Mouse (Mus musculus) embryonic facial prominence, embryonic 12.5 days (tissue): Measurements from ENCODE around the gene Rap1gap. TPM values are rescaled to one million over a fixed set of nuclear protein-coding genes. Genes with fewer than 3 reads are reported as not detected.

ENCODE experiments used
- ATAC-seq: fragments of 200-750 bp; cut with Nextera tagmentation; 2 replicates; pipeline ENCODE4 v1.8.0; 2017; ENCODE audit not compliant: insufficient number of reproducible peaks, insufficient read depth, low FRiP score, low TSS enrichment
- H3K27ac ChIP-seq: fragments of 300-500 bp; sonication (generic); 2 replicates; pipeline ENCODE4 v1.5.1; 2016; ENCODE audit warnings: mild to moderate bottlenecking
- H3K27me3 ChIP-seq: fragments of 300-500 bp; sonication (generic); 2 replicates; pipeline ENCODE4 v1.6.1; 2016; ENCODE audit warnings: mild to moderate bottlenecking, moderate library complexity
- H3K36me3 ChIP-seq: fragments of 300-500 bp; sonication (generic); 2 replicates; pipeline ENCODE4 v1.6.1; 2016; ENCODE audit warnings: mild to moderate bottlenecking
- H3K4me1 ChIP-seq: fragments of 300-500 bp; sonication (generic); 2 replicates; pipeline ENCODE4 v1.6.1; 2016
- H3K4me2 ChIP-seq: fragments of 300-500 bp; sonication (generic); replicated peaks from 2 replicates; pipeline ENCODE4 v1.6.1; 2016; ENCODE audit warnings: mild to moderate bottlenecking, moderate library complexity
- H3K4me3 ChIP-seq: fragments of 300-500 bp; sonication (generic); 2 replicates; pipeline ENCODE4 v1.5.1; 2016; ENCODE audit warnings: mild to moderate bottlenecking
- H3K9ac ChIP-seq: fragments of 300-500 bp; sonication (generic); 2 replicates; pipeline ENCODE4 v1.6.1; 2016; ENCODE audit warnings: mild to moderate bottlenecking, moderate library complexity
- H3K9me3 ChIP-seq: fragments of 300-500 bp; sonication (generic); 2 replicates; pipeline ENCODE4 v1.6.1; 2016; ENCODE audit warnings: mild to moderate bottlenecking, moderate library complexity
- WGBS: fragments of 180-500 bp; shearing (Covaris S2); methylation state at CpG from one replicate; pipeline ENCODE4 v1.1.7; 2016; 5-methylcytosine and 5-hydroxymethylcytosine counted together
- polyA plus RNA-seq: library from polyadenylated mRNA; unstranded; fragments of >200 nt; fragmentation: Nextera tagmentation; extraction: Ambion mirVana; gene quantifications from 2 replicates; pipeline ENCODE4 v1.2.1, GENCODE M21; 2016

Gene Rap1gap
- polyA plus RNA-seq, 1 experiment from 2014 or later: 15.1 TPM

GRCm38 (mm10) chr4:137678568-137678967 lies 14.0 kb downstream of the Rap1gap start:
- ATAC-seq: no peak
- H3K4me1 ChIP-seq: peaks cover 13% of the 10 kb centered on the region
- H3K4me2 ChIP-seq: no peak overlapping the region
- no peak overlapping the region for H3K9ac ChIP-seq
- 77% methylated on average over 9 of the region's 9 CpGs for WGBS
- H3K27ac ChIP-seq: no peak overlapping the region
- no peak overlapping the region for H3K4me3 ChIP-seq
- H3K9me3 ChIP-seq: no peaks in the 10 kb centered on the region
- no peaks in the 10 kb centered on the region for H3K36me3 ChIP-seq
- H3K27me3 ChIP-seq: peaks cover 39% of the 10 kb centered on the region

DNA sequence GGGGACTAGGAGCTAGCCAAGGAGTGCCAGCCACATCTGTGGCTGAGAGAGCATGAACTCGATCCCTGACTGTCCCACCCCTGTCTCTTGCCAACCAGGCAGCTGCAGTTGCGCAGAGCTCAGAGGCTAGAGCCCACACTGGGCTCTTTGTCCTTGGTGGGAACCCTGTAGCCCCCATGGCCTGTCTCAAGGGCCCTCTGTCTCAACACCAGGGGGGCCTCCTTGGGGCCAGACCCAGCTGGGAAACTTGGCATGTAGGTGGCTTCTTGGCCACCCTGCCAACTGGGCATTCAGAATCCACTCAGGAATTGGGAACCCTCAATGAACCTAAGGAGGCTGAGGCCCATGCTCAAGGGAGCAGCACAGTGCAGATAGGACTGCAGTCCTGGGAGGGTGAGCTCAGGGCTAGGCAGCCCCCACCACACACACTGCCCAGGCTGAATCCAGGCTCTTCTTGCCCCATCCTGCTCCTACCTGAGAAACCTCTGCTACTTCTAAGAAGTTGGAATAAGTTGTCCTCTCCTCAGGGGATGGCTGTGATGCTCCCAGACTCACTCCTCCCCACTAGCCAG lies 15.5 kb downstream of the Rap1gap start:
- Histone ChIP-seq H3K9ac (no peak overlapping the region), H3K27me3 (peaks cover 48% of the 10 kb centered on the region), H3K4me2 (no peak overlapping the region), H3K36me3 (no peaks in the 10 kb centered on the region), H3K4me3 (no peak overlapping the region), H3K9me3 (no peaks in the 10 kb centered on the region), H3K4me1 (peaks cover 13% of the 10 kb centered on the region), H3K27ac (no peak overlapping the region)
- no peak for ATAC-seq
- WGBS: 55% methylated on average over 2 of the region's 2 CpGs

DNA sequence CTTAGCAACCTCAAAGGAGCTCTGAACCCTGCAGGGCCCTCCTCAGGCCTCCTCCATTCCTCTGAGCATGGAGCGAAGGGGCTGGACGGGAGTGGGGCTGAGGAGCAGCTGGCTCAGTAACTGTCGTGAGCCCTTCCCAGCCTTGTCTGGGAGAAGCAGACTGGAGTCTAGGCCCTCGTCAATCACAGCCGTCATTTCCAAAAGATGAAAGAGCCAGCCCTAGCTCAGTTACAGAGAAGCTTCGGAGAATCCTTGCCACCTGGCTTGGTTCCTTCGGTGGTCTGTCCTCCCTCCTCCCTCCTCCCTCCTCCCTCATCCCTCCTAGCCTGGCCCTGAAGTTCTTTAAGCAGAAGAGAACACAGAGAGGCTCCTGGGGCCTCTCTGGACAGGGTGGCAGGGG lies 16.2 kb downstream of the Rap1gap start:
- H3K27ac ChIP-seq: no peak overlapping the region
- H3K9ac ChIP-seq: no peak overlapping the region
- no peaks in the 10 kb centered on the region for H3K36me3 ChIP-seq
- WGBS: 22% methylated on average over 7 of the region's 7 CpGs
- H3K4me2 ChIP-seq: no peak overlapping the region
- no peaks in the 10 kb centered on the region for H3K9me3 ChIP-seq
- H3K27me3 ChIP-seq: peaks cover 48% of the 10 kb centered on the region
- peaks cover 13% of the 10 kb centered on the region for H3K4me1 ChIP-seq
- no peak for ATAC-seq
- H3K4me3 ChIP-seq: no peak overlapping the region

DNA sequence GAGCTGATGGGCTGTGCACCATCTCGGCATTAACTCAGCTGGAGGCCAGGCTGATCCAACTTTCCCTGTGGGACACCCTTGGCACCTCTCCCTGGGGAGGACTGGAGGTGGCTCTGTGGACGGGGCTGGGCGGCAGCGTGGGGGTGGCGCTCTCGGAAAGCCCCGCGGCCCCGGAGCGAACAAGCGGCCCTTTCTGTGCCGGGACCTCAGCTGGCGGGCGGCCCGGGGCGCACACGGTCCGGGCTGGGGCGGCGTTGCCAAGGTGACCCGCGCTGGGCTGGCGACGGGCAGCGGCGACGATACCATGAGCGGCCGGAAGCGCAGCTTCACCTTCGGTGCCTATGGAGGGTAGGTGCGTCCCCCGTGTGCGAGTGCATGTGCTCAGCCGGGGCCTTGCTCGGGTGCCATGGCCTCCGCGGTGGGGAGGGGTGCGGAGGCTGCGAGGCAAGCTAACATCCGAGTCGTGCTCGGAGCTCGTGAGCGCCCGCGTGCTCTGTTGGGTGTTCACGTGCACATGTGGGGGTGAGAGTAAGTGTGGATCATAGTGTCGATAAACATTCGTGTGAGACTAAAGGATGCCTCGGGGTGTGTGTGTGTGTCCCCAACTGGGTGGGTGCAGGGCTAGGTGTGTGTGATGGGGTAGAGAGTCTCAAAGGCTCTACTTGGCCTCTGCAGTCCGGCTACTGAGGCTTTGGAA lies 17.0 kb downstream of the Rap1gap start:
- Histone ChIP-seq H3K4me2 (peak overlapping the region; percentile 58), H3K27me3 (peaks cover 48% of the 10 kb centered on the region), H3K36me3 (no peaks in the 10 kb centered on the region), H3K4me1 (peaks cover 10% of the 10 kb centered on the region), H3K9me3 (no peaks in the 10 kb centered on the region), H3K4me3 (peak overlapping the region; percentile 35), H3K27ac (no peak overlapping the region), H3K9ac (peak overlapping the region; percentile 31; the same call in 1 of the 2 replicates)
- 6% methylated on average over 52 of the region's 52 CpGs for WGBS
- ATAC-seq: no peak

GRCm38 (mm10) chr4:137682961-137683453 lies 18.5 kb downstream of the Rap1gap start:
- Histone ChIP-seq H3K9me3 (no peaks in the 10 kb centered on the region), H3K4me1 (peaks cover 10% of the 10 kb centered on the region), H3K4me3 (no peak overlapping the region), H3K27me3 (peaks cover 48% of the 10 kb centered on the region), H3K9ac (no peak overlapping the region), H3K4me2 (no peak overlapping the region), H3K27ac (no peak overlapping the region), H3K36me3 (no peaks in the 10 kb centered on the region)
- 42% methylated on average over 7 of the region's 7 CpGs for WGBS
- ATAC-seq: no peak

GRCm38 (mm10) chr4:137684830-137685343 lies 20.4 kb downstream of the Rap1gap start:
- WGBS: 22% methylated on average over 9 of the region's 9 CpGs
- H3K4me2 ChIP-seq: no peak overlapping the region
- peaks cover 10% of the 10 kb centered on the region for H3K4me1 ChIP-seq
- H3K27me3 ChIP-seq: peaks cover 45% of the 10 kb centered on the region
- H3K9me3 ChIP-seq: no peaks in the 10 kb centered on the region
- no peak overlapping the region for H3K9ac ChIP-seq
- no peak overlapping the region for H3K4me3 ChIP-seq
- H3K36me3 ChIP-seq: no peaks in the 10 kb centered on the region
- no peak overlapping the region for H3K27ac ChIP-seq
- ATAC-seq: no peak

DNA sequence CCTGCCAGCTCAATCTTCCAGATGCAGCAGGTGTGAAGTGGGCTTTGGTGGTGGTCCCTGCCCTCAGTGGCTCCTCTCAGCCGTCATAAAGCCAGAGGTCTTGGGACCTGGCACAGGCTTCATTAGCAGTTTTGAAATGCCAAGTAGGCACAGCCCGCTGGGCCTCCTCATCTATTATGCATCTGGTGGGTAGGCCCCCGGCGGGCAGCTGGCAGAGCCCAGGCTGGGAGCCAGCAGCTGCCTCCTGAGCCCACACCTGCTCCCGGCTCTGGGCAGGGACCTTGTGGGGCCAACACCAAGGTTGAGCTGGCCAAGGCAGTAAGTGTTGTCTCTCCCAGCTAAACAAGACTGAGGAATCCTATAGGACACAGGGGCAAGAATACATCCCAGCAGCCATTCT lies 21.8 kb downstream of the Rap1gap start:
- WGBS: 81% methylated on average over 5 of the region's 5 CpGs
- no peaks in the 10 kb centered on the region for H3K36me3 ChIP-seq
- peaks cover 31% of the 10 kb centered on the region for H3K27me3 ChIP-seq
- H3K4me3 ChIP-seq: no peak overlapping the region
- H3K4me1 ChIP-seq: peaks cover 6% of the 10 kb centered on the region
- no peak overlapping the region for H3K9ac ChIP-seq
- no peak overlapping the region for H3K27ac ChIP-seq
- no peaks in the 10 kb centered on the region for H3K9me3 ChIP-seq
- ATAC-seq: no peak
- no peak overlapping the region for H3K4me2 ChIP-seq

- Histone ChIP-seq H3K4me2 (no peak overlapping the region), H3K27ac (no peak overlapping the region), H3K27me3 (peaks cover 20% of the 10 kb centered on the region), H3K4me3 (no peak overlapping the region), H3K9ac (no peak overlapping the region), H3K4me1 (no peaks in the 10 kb centered on the region), H3K36me3 (no peaks in the 10 kb centered on the region), H3K9me3 (no peaks in the 10 kb centered on the region)
- 80% methylated on average over 14 of the region's 14 CpGs for WGBS
- no peak for ATAC-seq
Observed at GRCm38 (mm10) chr4:137687234-137687825, 22.8 kb downstream of the Rap1gap start.

DNA sequence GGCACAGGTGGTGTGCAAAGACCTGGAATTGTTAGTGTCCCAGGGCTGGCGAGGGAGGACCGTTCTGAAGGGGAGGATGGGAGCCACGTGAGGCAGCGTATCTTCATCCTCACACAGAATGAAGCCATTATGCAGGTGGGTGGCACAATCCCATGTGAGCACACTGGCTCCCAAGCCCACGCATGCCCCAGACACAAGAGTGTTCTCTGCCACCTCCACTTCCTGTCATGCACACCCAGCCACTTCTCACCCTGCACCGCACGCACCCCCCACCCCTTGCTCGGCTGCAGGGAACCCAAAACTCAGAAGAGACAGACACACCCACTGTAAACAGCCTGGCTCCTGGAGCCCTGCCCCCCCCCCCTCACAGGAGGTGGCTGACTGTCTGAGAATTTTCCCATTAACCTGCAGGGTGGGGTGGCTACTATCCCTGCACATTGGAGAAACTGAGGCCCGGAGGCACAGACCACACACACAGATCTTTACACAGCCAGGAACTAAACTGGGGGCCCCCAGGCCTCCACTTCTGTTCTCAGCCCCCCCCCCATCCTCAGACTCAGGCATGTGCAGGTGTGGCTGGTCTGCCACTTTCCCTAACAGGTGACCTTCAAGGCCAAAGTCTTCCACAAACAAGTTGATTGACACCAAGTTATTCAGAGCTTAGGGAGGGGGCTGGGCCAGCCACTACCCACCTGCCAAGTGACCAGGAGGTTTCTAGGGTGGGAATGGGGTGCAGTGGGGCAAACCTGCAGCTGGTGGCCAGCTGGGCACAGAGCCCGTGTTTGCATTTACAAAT lies 27.8 kb downstream of the Rap1gap start:
- Histone ChIP-seq H3K4me1 (peaks cover 9% of the 10 kb centered on the region), H3K4me2 (no peak overlapping the region), H3K27ac (no peak overlapping the region), H3K9ac (no peak overlapping the region), H3K4me3 (no peak overlapping the region), H3K36me3 (no peaks in the 10 kb centered on the region), H3K27me3 (no peaks in the 10 kb centered on the region), H3K9me3 (no peaks in the 10 kb centered on the region)
- no peak for ATAC-seq
- WGBS: 77% methylated on average over 10 of the region's 10 CpGs

DNA sequence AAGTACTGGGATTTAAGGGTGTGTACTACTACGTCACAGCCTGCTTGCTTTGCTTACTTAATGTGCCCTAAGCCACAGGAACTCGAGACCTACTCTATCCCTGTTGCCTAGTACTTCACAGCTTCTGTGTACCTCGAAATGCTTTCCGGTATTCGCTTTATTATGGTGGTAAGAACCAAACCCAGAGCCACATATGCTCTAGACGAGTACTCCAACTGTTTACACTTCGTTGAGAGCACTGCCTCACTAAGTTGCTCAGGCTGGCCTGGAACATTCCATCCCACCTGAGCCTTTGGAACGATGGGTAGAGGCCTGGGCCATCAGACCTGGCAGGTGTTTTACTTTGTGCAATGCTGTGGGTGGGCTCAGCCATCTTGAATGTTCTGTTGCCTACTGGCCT lies 30.8 kb downstream of the Rap1gap start:
- no peak overlapping the region for H3K9ac ChIP-seq
- H3K9me3 ChIP-seq: no peaks in the 10 kb centered on the region
- no peak for ATAC-seq
- no peak overlapping the region for H3K4me3 ChIP-seq
- H3K4me1 ChIP-seq: peaks cover 24% of the 10 kb centered on the region
- no peak overlapping the region for H3K4me2 ChIP-seq
- no peaks in the 10 kb centered on the region for H3K36me3 ChIP-seq
- H3K27me3 ChIP-seq: no peaks in the 10 kb centered on the region
- 79% methylated on average over 8 of the region's 8 CpGs for WGBS
- no peak overlapping the region for H3K27ac ChIP-seq

DNA sequence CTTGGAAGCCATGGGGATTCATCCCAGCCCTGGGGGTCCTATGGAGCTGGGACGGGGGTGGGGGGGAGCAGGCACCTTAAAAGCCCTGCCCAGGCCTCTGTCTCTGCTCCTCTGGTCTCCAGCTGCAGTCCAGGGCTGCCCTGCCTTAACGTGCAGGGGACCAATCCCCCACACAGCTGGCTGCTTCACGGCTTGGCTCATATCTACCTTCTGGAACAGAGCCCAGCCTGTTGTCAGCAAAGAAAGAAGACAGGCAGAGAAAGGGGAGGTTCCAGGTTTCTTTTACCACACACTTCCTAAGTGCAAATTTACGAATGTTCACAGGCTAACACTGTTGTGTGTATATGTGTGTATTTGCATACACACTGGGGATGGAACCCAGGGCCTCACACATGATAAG lies 31.4 kb downstream of the Rap1gap start:
- ATAC-seq: no peak
- H3K4me1 ChIP-seq: peaks cover 24% of the 10 kb centered on the region
- H3K4me2 ChIP-seq: no peak overlapping the region
- WGBS: 27% methylated on average over 4 of the region's 4 CpGs
- H3K4me3 ChIP-seq: no peak overlapping the region
- no peaks in the 10 kb centered on the region for H3K9me3 ChIP-seq
- H3K36me3 ChIP-seq: no peaks in the 10 kb centered on the region
- H3K27me3 ChIP-seq: no peaks in the 10 kb centered on the region
- H3K9ac ChIP-seq: no peak overlapping the region
- H3K27ac ChIP-seq: peak overlapping the region; percentile 23; the same call in 1 of the 2 replicates
